Mouse (Mus musculus) small intestine, adult 10 weeks (tissue): ENCODE data around the gene Morf4l2. TPM values are rescaled to one million over a fixed set of nuclear protein-coding genes. Genes with fewer than 3 reads are reported as not detected.

Experiments used
- polyA plus RNA-seq: library from polyadenylated mRNA; stranded (reverse); fragments of 350-450 nt; fragmentation: Illumina TruSeq; extraction: RNeasy Lipid Tissue Mini Kit (QIAGEN cat#74804); gene quantifications from one replicate; pipeline ENCODE4 v1.2.3, GENCODE M21; 2014; ENCODE audit warnings: low replicate concordance

The Morf4l2 gene
- polyA plus RNA-seq = 520 TPM

GRCm38 (mm10) chrX:136743459-136743858 is at the start of gene Morf4l2:
Gene Morf4l2, minus strand, starts transcription at chrX:136743690.

GRCm38 (mm10) chrX:136780041-136780440 is 36.6 kb upstream of the Morf4l2 start, which contains the start of gene Glra4:
Gene Glra4, minus strand, starts transcription at chrX:136780141.

GRCm38 (mm10) chrX:136707446-136708167 is 35.9 kb downstream of the Morf4l2 start, which contains the start of gene Tceal1:
Gene Tceal1, plus strand, starts transcription at chrX:136707982.

Other genes starting within 250 kb of the Morf4l2 start
- not detected for gene Kir3dl1, start 225.7 kb downstream of the Morf4l2 start, polyA plus RNA-seq
- not detected for gene Kir3dl2, start 199.6 kb downstream of the Morf4l2 start, polyA plus RNA-seq
- gene Tceal3, start 152.8 kb downstream of the Morf4l2 start, polyA plus RNA-seq = not detected
- gene Tceal1, start 35.7 kb downstream of the Morf4l2 start, polyA plus RNA-seq = 3.7 TPM
- gene Glra4, start 36.5 kb upstream of the Morf4l2 start, polyA plus RNA-seq = not detected
- 4.0 TPM for gene Plp1, start 79.0 kb upstream of the Morf4l2 start, polyA plus RNA-seq
- 0.15 TPM for gene Rab9b, start 125.1 kb upstream of the Morf4l2 start, polyA plus RNA-seq
- not detected for gene H2bfm, start 183.6 kb upstream of the Morf4l2 start, polyA plus RNA-seq
- 77.7 TPM for gene Tmsb15b2, start 231.8 kb upstream of the Morf4l2 start, polyA plus RNA-seq
- 9.2 TPM for gene Tmsb15l, start 233.2 kb upstream of the Morf4l2 start, polyA plus RNA-seq
- gene Tmsb15b1, start 233.2 kb upstream of the Morf4l2 start, polyA plus RNA-seq = 17.8 TPM
- 2.3 TPM for gene Zcchc18, start 249.5 kb upstream of the Morf4l2 start, polyA plus RNA-seq